Mouse (Mus musculus) midbrain, embryonic 14.5 days (tissue): Measurements from ENCODE around the gene Tet3. TPM values are rescaled to one million over a fixed set of nuclear protein-coding genes. Genes with fewer than 3 reads are reported as not detected.
A peak's percentile ranks its signal among the peaks of the same experiment; 100 is the strongest.

Experiments used
- ATAC-seq: fragments of 200-750 bp; cut with Nextera tagmentation; 2 replicates; pipeline ENCODE4 v1.8.0; 2017; ENCODE audit warnings: moderate number of reproducible peaks, moderate library complexity; ENCODE audit not compliant: low FRiP score, low TSS enrichment
- DNase-seq: peaks from one replicate; pipeline ENCODE4 v3.0.0-alpha.2; 2015
- H3K27ac ChIP-seq: fragments of 300-500 bp; sonication (generic); replicated peaks from 2 replicates; pipeline ENCODE4 v1.5.1; 2014; ENCODE audit warnings: mild to moderate bottlenecking, low read depth, low read length, moderate library complexity
- H3K27me3 ChIP-seq: fragments of 300-500 bp; sonication (generic); 2 replicates; pipeline ENCODE4 v1.6.1; 2014; ENCODE audit warnings: low read length, control low read depth, mixed read lengths; ENCODE audit not compliant: control insufficient read depth, insufficient read depth
- H3K36me3 ChIP-seq: fragments of 300-500 bp; sonication (generic); 2 replicates; pipeline ENCODE4 v1.6.1; 2014; ENCODE audit warnings: low read length, control low read depth; ENCODE audit not compliant: control insufficient read depth, insufficient read depth
- H3K4me1 ChIP-seq: fragments of 300-500 bp; sonication (generic); 2 replicates; pipeline ENCODE4 v1.6.1; 2014; ENCODE audit warnings: mild to moderate bottlenecking, antibody characterized with exemption, low read length, control low read depth; ENCODE audit not compliant: control insufficient read depth, insufficient read depth
- H3K4me2 ChIP-seq: fragments of 300-500 bp; sonication (generic); 2 replicates; pipeline ENCODE4 v1.6.1; 2014; ENCODE audit warnings: mild to moderate bottlenecking, low read length, moderate library complexity
- H3K4me3 ChIP-seq: fragments of 300-500 bp; sonication (generic); replicated peaks from 2 replicates; pipeline ENCODE4 v1.5.1; 2014; ENCODE audit warnings: low read depth, low read length
- H3K9ac ChIP-seq: fragments of 300-500 bp; sonication (generic); replicated peaks from 2 replicates; pipeline ENCODE4 v1.6.1; 2014; ENCODE audit warnings: mild to moderate bottlenecking, low read length, moderate library complexity
- H3K9me3 ChIP-seq: fragments of 300-500 bp; sonication (generic); 2 replicates; pipeline ENCODE4 v1.6.1; 2016; ENCODE audit warnings: low read length, control low read depth, mixed read lengths; ENCODE audit not compliant: control insufficient read depth
- WGBS: fragments of 180-500 bp; shearing (Covaris S2); extraction: QIAGEN DNeasy Blood & Tissue Kit; methylation state at CpG from one replicate; pipeline ENCODE4 v1.1.7; 2014; 5-methylcytosine and 5-hydroxymethylcytosine counted together
- polyA plus RNA-seq: library from polyadenylated mRNA; unstranded; fragments of >200 nt; fragmentation: Nextera tagmentation; extraction: Ambion mirVana; gene quantifications from 2 replicates; pipeline ENCODE4 v1.2.1, GENCODE M21; 2014

Gene Tet3
- polyA plus RNA-seq, 1 experiment from 2014 or later = 56.0 TPM

DNA sequence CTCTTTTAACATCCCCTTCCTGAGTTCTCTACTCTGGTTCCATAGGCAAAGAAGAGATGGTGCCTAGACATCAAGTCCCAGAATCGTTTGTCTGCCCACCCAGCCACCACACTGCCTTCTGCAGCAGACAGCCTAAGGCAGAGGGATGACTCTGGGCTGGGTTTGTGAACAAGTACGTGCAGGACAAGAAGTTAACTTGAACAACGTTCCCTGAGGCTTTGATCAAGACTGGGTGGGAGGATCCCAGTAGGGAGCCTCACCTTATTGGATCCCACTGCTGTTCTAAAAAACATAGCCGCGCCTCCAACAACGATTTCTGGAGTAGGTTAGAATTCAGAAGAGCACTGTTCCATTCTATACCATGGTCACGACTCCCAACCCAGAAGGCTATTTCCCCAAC is 11.9 kb downstream of the Tet3 start:
- ATAC-seq = no peak
- H3K9me3 ChIP-seq = no peaks in the 10 kb centered on the region
- no peak for DNase-seq
- H3K36me3 ChIP-seq = peaks cover 8% of the 10 kb centered on the region; the same call in 1 of the 2 replicates
- H3K4me1 ChIP-seq = peaks cover 55% of the 10 kb centered on the region
- no peak overlapping the region for H3K4me3 ChIP-seq
- no peak overlapping the region for H3K9ac ChIP-seq
- H3K27ac ChIP-seq = no peak overlapping the region
- no peak overlapping the region for H3K4me2 ChIP-seq
- WGBS = 86% methylated on average over 7 of the region's 7 CpGs
- H3K27me3 ChIP-seq = no peaks in the 10 kb centered on the region

DNA sequence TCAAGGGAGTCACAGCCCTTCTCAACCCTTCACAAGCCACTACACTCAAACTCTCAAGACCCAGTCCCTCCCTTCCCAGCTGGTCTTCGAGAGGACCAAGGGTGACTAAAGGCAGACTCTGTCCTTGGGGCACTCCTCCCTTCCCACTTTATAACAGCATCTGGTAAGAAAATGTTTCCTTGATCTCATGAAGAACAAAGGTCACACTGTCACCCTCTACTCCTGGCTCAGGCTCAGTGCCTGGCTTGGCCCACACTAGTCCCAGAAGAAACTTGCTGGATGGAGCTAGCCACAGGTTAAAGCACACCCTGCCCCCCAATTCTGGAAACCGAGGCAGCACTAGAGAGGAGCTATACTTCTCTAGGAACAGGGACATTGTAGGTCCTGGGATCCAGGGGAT is 13.1 kb downstream of the Tet3 start:
- ATAC-seq = no peak
- no peak overlapping the region for H3K4me2 ChIP-seq
- H3K9ac ChIP-seq = no peak overlapping the region
- no peak overlapping the region for H3K4me3 ChIP-seq
- peaks cover 8% of the 10 kb centered on the region; the same call in 1 of the 2 replicates for H3K36me3 ChIP-seq
- no peaks in the 10 kb centered on the region for H3K9me3 ChIP-seq
- H3K27ac ChIP-seq = no peak overlapping the region
- WGBS = 82% methylated on average over 2 of the region's 2 CpGs
- H3K27me3 ChIP-seq = no peaks in the 10 kb centered on the region
- DNase-seq = no peak
- peaks cover 46% of the 10 kb centered on the region for H3K4me1 ChIP-seq

DNA sequence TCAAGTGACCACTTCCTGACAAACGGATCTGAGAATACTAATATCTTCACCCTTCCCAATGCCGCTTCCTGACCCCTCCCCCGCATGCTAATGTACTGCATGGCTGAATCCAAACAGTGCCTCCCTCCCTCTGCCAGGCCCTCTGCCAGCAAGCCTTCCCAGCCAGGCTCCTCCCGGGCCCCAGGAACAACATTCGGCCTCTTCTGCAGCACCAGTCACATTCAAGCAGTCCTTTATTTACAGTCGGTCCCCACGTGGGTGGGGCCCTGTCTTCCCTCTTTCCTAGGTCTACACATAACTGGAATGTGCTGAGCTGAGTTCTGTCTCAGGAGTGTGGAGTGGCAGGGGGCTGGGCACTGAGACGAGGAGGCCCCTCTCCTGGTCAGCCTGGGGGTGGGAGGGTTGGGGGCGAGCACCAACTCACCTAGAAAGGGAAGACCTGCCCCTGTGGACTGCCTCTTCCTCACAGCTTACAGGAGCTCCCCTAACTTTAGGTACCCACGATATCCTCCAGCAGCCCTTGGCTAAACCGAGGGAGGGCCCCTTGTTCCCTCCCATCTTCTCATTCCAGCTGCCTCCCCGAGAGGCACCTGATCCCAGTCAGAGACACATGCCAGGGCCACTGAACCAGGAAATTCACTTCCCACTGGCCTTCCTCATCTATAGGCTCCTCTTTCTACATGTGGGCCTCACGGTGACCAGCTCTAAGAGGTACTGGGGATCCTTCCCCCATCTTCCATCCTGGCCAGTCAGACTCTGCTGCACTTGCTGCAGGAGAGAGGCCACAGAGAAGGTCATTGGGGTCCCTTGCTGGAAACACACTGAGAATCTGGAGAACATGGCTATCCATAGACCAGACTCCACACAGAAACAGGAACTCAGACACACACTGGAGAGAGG is 15.2 kb downstream of the Tet3 start:
- Histone ChIP-seq H3K27ac (peak overlapping the region; percentile 50), H3K4me3 (no peak overlapping the region), H3K27me3 (no peaks in the 10 kb centered on the region), H3K9me3 (no peaks in the 10 kb centered on the region), H3K4me2 (peak overlapping the region; percentile 85), H3K4me1 (peaks cover 49% of the 10 kb centered on the region), H3K36me3 (no peaks in the 10 kb centered on the region), H3K9ac (no peak overlapping the region)
- WGBS = 6% methylated on average over 13 of the region's 13 CpGs
- DNase-seq (peak; percentile 76), ATAC-seq (no peak)

DNA sequence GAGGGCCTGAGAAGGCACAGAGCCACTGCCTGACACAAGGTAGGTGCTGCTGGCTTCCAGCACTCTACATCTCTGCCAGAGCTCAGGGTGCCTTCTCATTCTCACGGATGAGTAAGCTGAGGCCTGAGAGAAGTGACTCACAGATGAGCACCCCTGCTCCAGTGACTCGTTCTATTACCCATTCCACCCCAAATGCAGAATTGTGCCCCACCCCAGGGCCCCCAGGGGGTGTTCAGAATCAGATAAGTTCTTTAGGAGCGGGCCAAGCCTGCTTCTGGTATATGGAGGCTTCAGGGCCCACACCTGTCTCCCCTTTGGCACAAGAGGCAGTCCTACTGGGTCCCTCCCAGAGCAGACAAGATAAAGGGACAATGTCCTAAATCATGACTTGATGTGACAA is 16.2 kb downstream of the Tet3 start:
- peak overlapping the region; percentile 76; the same call in 1 of the 2 replicates for H3K4me3 ChIP-seq
- no peaks in the 10 kb centered on the region for H3K9me3 ChIP-seq
- H3K4me1 ChIP-seq = peaks cover 60% of the 10 kb centered on the region
- H3K36me3 ChIP-seq = no peaks in the 10 kb centered on the region
- DNase-seq (no peak), ATAC-seq (no peak)
- peak overlapping the region; percentile 97 for H3K27ac ChIP-seq
- H3K9ac ChIP-seq = peak overlapping the region; percentile 92; the same call in 1 of the 2 replicates
- H3K27me3 ChIP-seq = no peaks in the 10 kb centered on the region
- peak overlapping the region; percentile 85 for H3K4me2 ChIP-seq
- WGBS = 35% methylated on average over 3 of the region's 3 CpGs

DNA sequence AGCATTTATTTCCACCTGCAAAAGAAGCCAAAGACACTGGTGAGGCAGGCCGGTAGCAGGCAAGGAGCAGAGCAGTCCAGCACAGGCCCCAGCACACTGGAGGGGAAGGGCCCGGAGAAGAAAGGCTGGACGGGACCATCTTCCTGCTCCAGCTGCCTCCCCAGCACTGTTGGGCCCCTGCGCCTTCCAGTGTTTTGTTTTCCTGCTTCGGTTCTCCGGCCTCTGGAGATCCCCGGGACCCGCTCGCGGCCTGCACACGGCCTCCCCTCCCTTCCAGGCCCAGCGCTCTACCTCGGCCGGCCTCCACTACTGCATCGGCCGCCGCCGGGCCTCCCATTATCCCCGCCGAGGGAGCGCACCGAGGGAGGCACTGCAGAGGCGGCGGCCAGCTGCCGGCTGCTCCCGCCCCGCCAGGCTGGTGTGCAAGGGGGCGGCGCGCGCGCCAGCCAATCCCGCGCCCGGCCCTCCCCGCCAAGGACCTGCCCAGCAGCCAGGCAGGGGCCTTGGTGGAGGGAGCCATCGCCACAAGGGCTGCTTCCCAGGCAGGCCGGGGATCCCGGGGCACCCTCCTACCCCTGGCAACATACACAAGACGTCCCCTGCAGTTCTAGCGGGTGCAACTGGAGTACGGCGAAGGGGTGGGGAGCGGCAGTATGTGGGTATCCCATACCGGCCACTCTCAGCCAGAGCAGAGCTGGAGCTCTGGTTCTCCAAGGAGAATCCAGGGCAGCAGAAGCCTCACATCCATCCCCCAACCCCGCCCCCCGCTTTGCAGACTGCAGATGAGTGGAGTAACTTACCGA is 17.4 kb downstream of the Tet3 start:
- Histone ChIP-seq H3K9me3 (no peaks in the 10 kb centered on the region), H3K4me1 (peaks cover 69% of the 10 kb centered on the region), H3K27me3 (no peaks in the 10 kb centered on the region), H3K9ac (peak overlapping the region; percentile 92), H3K4me2 (peak overlapping the region; percentile 85), H3K27ac (peak overlapping the region; percentile 97), H3K4me3 (peak overlapping the region; percentile 76), H3K36me3 (peaks cover 8% of the 10 kb centered on the region; the same call in 1 of the 2 replicates)
- peak; percentile 89 for ATAC-seq
- peak; percentile 92 for DNase-seq
- WGBS = 0% methylated on average over 48 of the region's 48 CpGs

- Histone ChIP-seq H3K4me2 (peak overlapping the region; percentile 85), H3K27ac (peak overlapping the region; percentile 97), H3K36me3 (peaks cover 8% of the 10 kb centered on the region; the same call in 1 of the 2 replicates), H3K4me1 (peaks cover 74% of the 10 kb centered on the region), H3K4me3 (peak overlapping the region; percentile 76), H3K9ac (peak overlapping the region; percentile 92), H3K9me3 (no peaks in the 10 kb centered on the region), H3K27me3 (no peaks in the 10 kb centered on the region)
- ATAC-seq (peak; percentile 68), DNase-seq (peak; percentile 90)
- under 1% methylated on average over 26 of the region's 26 CpGs for WGBS
Measured at GRCm38 (mm10) chr6:83440510-83441258, 18.2 kb downstream of the Tet3 start.

DNA sequence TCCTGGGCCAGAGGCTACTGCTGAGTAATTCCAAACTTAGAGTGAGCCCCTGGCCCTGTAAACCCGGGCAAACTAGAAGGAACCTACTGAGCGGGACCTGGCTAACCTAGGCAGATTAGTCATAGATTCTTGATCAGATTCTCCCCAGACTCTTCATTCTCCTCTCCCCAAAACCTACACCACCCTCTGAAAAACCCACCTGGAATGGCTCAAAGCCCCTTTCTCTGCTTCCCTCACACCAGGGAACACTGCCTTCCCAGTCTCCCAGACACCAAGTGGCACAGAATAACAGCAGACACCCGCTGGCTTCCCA is 18.7 kb downstream of the Tet3 start:
- ATAC-seq (no peak), DNase-seq (no peak)
- H3K27me3 ChIP-seq = no peaks in the 10 kb centered on the region
- peak overlapping the region; percentile 92 for H3K9ac ChIP-seq
- H3K4me1 ChIP-seq = peaks cover 79% of the 10 kb centered on the region
- peaks cover 8% of the 10 kb centered on the region; the same call in 1 of the 2 replicates for H3K36me3 ChIP-seq
- peak overlapping the region; percentile 85 for H3K4me2 ChIP-seq
- 9% methylated on average over 3 of the region's 3 CpGs for WGBS
- H3K9me3 ChIP-seq = no peaks in the 10 kb centered on the region
- H3K27ac ChIP-seq = peak overlapping the region; percentile 97
- H3K4me3 ChIP-seq = peak overlapping the region; percentile 76

DNA sequence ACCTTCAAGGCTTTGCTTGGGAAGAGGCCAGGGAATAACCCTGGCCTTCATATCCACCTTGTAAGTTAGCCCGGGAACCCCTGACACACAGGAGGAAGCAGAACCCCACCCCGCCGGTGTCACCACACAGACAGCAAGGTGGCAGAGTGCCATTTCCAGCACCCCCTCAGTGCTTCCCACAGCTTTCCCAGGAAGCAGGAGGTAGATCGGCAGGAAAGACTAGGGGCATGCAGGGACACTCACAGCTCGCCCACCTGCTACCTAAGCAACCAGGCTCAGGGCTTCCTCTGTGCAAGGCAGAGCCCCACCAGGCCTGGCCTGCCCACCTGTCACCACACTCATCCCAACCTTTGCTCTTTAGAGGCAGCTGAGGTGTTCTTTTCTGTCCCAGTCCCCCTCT is 19.1 kb downstream of the Tet3 start:
- Histone ChIP-seq H3K4me2 (peak overlapping the region; percentile 85), H3K4me3 (peak overlapping the region; percentile 76)
- 58% methylated on average over 5 of the region's 5 CpGs for WGBS

More for the DNA sequence above, 19.1 kb downstream of the Tet3 start:
- no peak for ATAC-seq
- Histone ChIP-seq H3K4me1 (peaks cover 83% of the 10 kb centered on the region), H3K27me3 (no peaks in the 10 kb centered on the region), H3K27ac (peak overlapping the region; percentile 97), H3K36me3 (peaks cover 8% of the 10 kb centered on the region; the same call in 1 of the 2 replicates), H3K9me3 (no peaks in the 10 kb centered on the region), H3K9ac (peak overlapping the region; percentile 92)
- DNase-seq = no peak
